Comparison of ENCODE assay signal across 9 mouse cellular contexts in genomic region chr9:8208855-8209254, GRCm38 (mm10).
A peak's percentile ranks its signal among the peaks of the same experiment; 100 is the strongest.
DNase-seq lines count a peak whose midpoint lies in the region; ATAC-seq lines count a peak whose summit lies in the region.
"Had no signal": no experiment of that assay in that cellular context is flagged by ENCODE, and none has a peak within 500 bp of the region (broad histone marks: within the 10 kb centered on the region; RNA-seq: fewer than 3 reads in every experiment).

No protein-coding gene starts in this region.

- H3K27ac ChIP-seq in hindbrain, embryonic 11.5 days (ENCODE audit: low read depth, low read length): no peak overlapping the region

- no peaks in the 10 kb centered on the region for H3K36me3 ChIP-seq in hindbrain, embryonic 11.5 days (ENCODE audit: control insufficient read depth, insufficient read depth, low read length)

- no peak for ATAC-seq in cerebellum, adult (ENCODE audit: insufficient number of reproducible peaks, low FRiP score, low TSS enrichment)
- peak; percentile 88 for ATAC-seq in common myeloid progenitor, adult 5-6 weeks (replicated peaks; ENCODE audit: low read depth, poor library complexity, severe bottlenecking)
- 0 out of 2 replicates have a peak, but pooled peaks have one; percentile 56 for ATAC-seq in hindbrain, embryonic 11.5 days (ENCODE audit: low FRiP score)

- peak; percentile 1 for DNase-seq in cerebellum, adult 8-10 months
- DNase-seq in 416B (ENCODE audit: low read depth): peak; percentile 56
- peak; percentile 40 for DNase-seq in hindbrain, embryonic 11.5 days (ENCODE audit: low spot score)
- peak; percentile 23 to 65 for DNase-seq in layer of hippocampus, adult 8-10 months (ENCODE audit: low spot score in 2 of 2)
- peak; percentile 32 for DNase-seq in mesoderm, embryonic 11.5 days (ENCODE audit: low read depth, low spot score)
- no peak for DNase-seq in yolk sac, embryonic 10.5 days (ENCODE audit: low spot score)

- H3K4me3 ChIP-seq in hindbrain, embryonic 11.5 days (ENCODE audit: low read depth, low read length): no peak overlapping the region
- H3K4me3 ChIP-seq: megakaryocyte, embryonic 14.5 days had no signal

- H3K9me3 ChIP-seq in hindbrain, embryonic 11.5 days (ENCODE audit: control insufficient read depth, low read length): no peaks in the 10 kb centered on the region
- H3K9me3 ChIP-seq: megakaryocyte, embryonic 14.5 days had no signal

- H3K27me3 ChIP-seq in hindbrain, embryonic 11.5 days (ENCODE audit: control insufficient read depth, insufficient read depth, low read length): no peaks in the 10 kb centered on the region

- no peak overlapping the region for H3K9ac ChIP-seq in hindbrain, embryonic 11.5 days (ENCODE audit: low read depth, low read length)

- no peak overlapping the region for H3K4me2 ChIP-seq in hindbrain, embryonic 11.5 days (replicated peaks; ENCODE audit: low read depth, low read length)

- H3K4me1 ChIP-seq in hindbrain, embryonic 11.5 days (replicated peaks; ENCODE audit: control insufficient read depth, insufficient read depth, low read length): no peaks in the 10 kb centered on the region
- H3K4me1 ChIP-seq: megakaryocyte, embryonic 14.5 days had no signal
